Mouse (Mus musculus): ENCODE data around the gene Rpp40. TPM values are rescaled to one million over a fixed set of nuclear protein-coding genes. Genes with fewer than 3 reads are reported as not detected.

The Rpp40 gene
- total and polyA plus RNA-seq, 3 experiments: 44.6 to 77.4 (median 63.5) TPM

GRCm38 (mm10) chr13:35880555-35881046, 25.6 kb downstream of the Rpp40 start:
- no peak for DNase-seq (ENCODE audit: extremely low read depth)
- Histone ChIP-seq H3K27me3 (replicated peaks) (no peaks in the 10 kb centered on the region), H3K27ac (ENCODE audit: insufficient read depth, low read depth) (no peak overlapping the region), H3K4me1 (ENCODE audit: control insufficient read depth in 1 of 2, insufficient read depth in 2 of 2) (peaks cover 15 to 46% of the 10 kb centered on the region in 2 experiments), H3K36me3 (replicated peaks in 1 of 2; ENCODE audit: control insufficient read depth in 1 of 2, insufficient read depth in 1 of 2, low read length in 1 of 2) (no peaks in the 10 kb centered on the region), H3K4me2 (ENCODE audit: insufficient read depth, low read depth, poor library complexity, severe bottlenecking) (no peak overlapping the region), H3K9me3 (replicated peaks; ENCODE audit: low read length) (no peaks in the 10 kb centered on the region), H3K9ac (ENCODE audit: insufficient read depth, low read depth) (no peak overlapping the region), H3K79me2 (replicated peaks; ENCODE audit: control insufficient read depth, extremely low read depth, insufficient read depth, poor library complexity, severe bottlenecking) (no peaks in the 10 kb centered on the region), H3K4me3 (replicated peaks in 1 of 3; ENCODE audit: low read depth in 2 of 3, low read length in 2 of 3, poor library complexity in 1 of 3) (no peak overlapping the region)
- dilution Hi-C loops (cut with MboI; ENCODE audit: extremely low pct_ligation_motif_present, extremely low pct_unique_long_range_greater_than_20kb, low sequenced_read_pairs) (no loop called here), in situ Hi-C loops (cut with MboI; ENCODE audit: low pct_ligation_motif_present, low pct_unique_long_range_greater_than_20kb, low sequenced_read_pairs) (no loop called here)
- TF ChIP-seq NELFE (IDR thresholded peaks at IDR 0.05; ENCODE audit: low read depth, low read length): no peak
- TF ChIP-seq CHD2 (IDR thresholded peaks at IDR 0.05; ENCODE audit: low read length): no peak
- TF ChIP-seq SIN3A (IDR thresholded peaks at IDR 0.05; ENCODE audit: low read length): no peak
- TF ChIP-seq UBTF (IDR thresholded peaks at IDR 0.05; ENCODE audit: low read depth, low read length): no peak
- TF ChIP-seq MYC (IDR thresholded peaks at IDR 0.05; ENCODE audit: low read depth, low read length): no peak
- no peak for TF ChIP-seq IRF4 (IDR thresholded peaks at IDR 0.05; ENCODE audit: low read depth, low read length)

DNA sequence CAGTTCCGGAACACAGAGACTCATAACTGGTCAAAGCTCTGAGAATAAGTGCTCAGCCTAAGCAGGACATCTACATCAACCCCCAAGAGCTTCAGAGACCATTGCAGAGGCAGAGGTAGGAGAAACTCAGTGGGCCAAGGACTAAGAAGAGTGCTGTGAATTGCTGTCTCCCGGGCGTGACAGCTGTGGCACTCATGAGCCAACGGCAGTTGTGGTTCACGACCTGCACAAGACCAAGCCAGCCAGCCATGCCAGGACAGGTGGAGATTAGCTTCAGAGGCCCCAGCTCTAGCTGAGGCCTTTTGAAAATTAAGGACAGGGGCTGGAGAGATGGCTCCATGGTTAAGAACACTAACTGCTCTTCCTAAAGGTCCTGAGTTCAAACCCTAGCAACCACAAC, 26.6 kb downstream of the Rpp40 start:
- H3K4me1 ChIP-seq (ENCODE audit: control insufficient read depth in 1 of 2, insufficient read depth in 2 of 2): peaks cover 15 to 47% of the 10 kb centered on the region in 2 experiments
- dilution Hi-C loops (cut with MboI; ENCODE audit: extremely low pct_ligation_motif_present, extremely low pct_unique_long_range_greater_than_20kb, low sequenced_read_pairs): no loop called here
- no peaks in the 10 kb centered on the region for H3K79me2 ChIP-seq (replicated peaks; ENCODE audit: control insufficient read depth, extremely low read depth, insufficient read depth, poor library complexity, severe bottlenecking)
- no peak overlapping the region for H3K4me2 ChIP-seq (ENCODE audit: insufficient read depth, low read depth, poor library complexity, severe bottlenecking)
- in situ Hi-C loops (cut with MboI; ENCODE audit: low pct_ligation_motif_present, low pct_unique_long_range_greater_than_20kb, low sequenced_read_pairs): loop anchor here (5.0 kb wide), 1 partner anchor 102 kb away; no protein-coding TSS in a partner anchor
- H3K27ac ChIP-seq (ENCODE audit: insufficient read depth, low read depth): no peak overlapping the region
- H3K9me3 ChIP-seq (replicated peaks; ENCODE audit: low read length): no peaks in the 10 kb centered on the region
- no peaks in the 10 kb centered on the region for H3K27me3 ChIP-seq (replicated peaks)
- DNase-seq (ENCODE audit: extremely low read depth): no peak
- no peak overlapping the region for H3K4me3 ChIP-seq (replicated peaks in 1 of 3; ENCODE audit: low read depth in 2 of 3, low read length in 2 of 3, poor library complexity in 1 of 3)
- TF ChIP-seq CTCF (conservative IDR thresholded peaks at IDR 0.05 in 1 of 2, IDR thresholded peaks at IDR 0.05 in 1 of 2; ENCODE audit: low read depth in 2 of 2, low read length in 2 of 2) (0 out of 4 replicates have a peak, but pooled peaks of 1 of the 2 experiments have one; percentile 15), MAX (IDR thresholded peaks at IDR 0.05; ENCODE audit: low read length) (no peak)
- no peaks in the 10 kb centered on the region for H3K36me3 ChIP-seq (replicated peaks in 1 of 2; ENCODE audit: control insufficient read depth in 1 of 2, insufficient read depth in 1 of 2, low read length in 1 of 2)
- H3K9ac ChIP-seq (ENCODE audit: insufficient read depth, low read depth): no peak overlapping the region

DNA sequence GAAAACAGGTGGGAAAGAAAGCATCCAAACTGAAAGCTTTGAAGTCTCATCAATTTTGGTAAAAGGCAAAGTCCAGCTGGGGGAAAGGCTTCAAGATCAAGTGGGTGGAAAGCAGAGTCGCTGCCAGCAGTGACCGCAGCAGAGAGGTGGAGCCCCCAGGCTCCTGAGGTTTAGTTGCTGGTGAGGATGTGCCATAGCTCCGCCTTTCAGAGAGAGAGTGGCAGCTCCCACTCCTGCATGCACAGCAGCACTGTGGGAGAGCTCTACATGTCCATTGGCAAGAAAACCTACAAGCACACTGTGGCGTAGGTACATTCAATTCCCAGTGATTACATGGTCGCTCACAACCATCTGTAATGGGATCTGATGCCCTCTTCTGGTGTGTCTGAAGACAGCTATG, 27.1 kb downstream of the Rpp40 start:
- H3K79me2 ChIP-seq (replicated peaks; ENCODE audit: control insufficient read depth, extremely low read depth, insufficient read depth, poor library complexity, severe bottlenecking): no peaks in the 10 kb centered on the region
- no peak overlapping the region for H3K4me3 ChIP-seq (replicated peaks in 1 of 3; ENCODE audit: low read depth in 2 of 3, low read length in 2 of 3, poor library complexity in 1 of 3)
- H3K4me1 ChIP-seq (ENCODE audit: control insufficient read depth in 1 of 2, insufficient read depth in 2 of 2): peaks cover 15 to 48% of the 10 kb centered on the region in 2 experiments
- DNase-seq (ENCODE audit: extremely low read depth): peak; percentile 56
- peak overlapping the region; percentile 66; the same call in 1 of the 2 replicates for H3K27ac ChIP-seq (ENCODE audit: insufficient read depth, low read depth)
- in situ Hi-C loops (cut with MboI; ENCODE audit: low pct_ligation_motif_present, low pct_unique_long_range_greater_than_20kb, low sequenced_read_pairs): loop anchor here (5.0 kb wide), 1 partner anchor 102 kb away; no protein-coding TSS in a partner anchor
- no peaks in the 10 kb centered on the region for H3K27me3 ChIP-seq (replicated peaks)
- peak overlapping the region; percentile 64; the same call in 1 of the 2 replicates for H3K4me2 ChIP-seq (ENCODE audit: insufficient read depth, low read depth, poor library complexity, severe bottlenecking)
- no peak overlapping the region for H3K9ac ChIP-seq (ENCODE audit: insufficient read depth, low read depth)
- dilution Hi-C loops (cut with MboI; ENCODE audit: extremely low pct_ligation_motif_present, extremely low pct_unique_long_range_greater_than_20kb, low sequenced_read_pairs): no loop called here
- peaks cover 0 to 2% of the 10 kb centered on the region in 2 experiments for H3K36me3 ChIP-seq (replicated peaks in 1 of 2; ENCODE audit: control insufficient read depth in 1 of 2, insufficient read depth in 1 of 2, low read length in 1 of 2)
- no peaks in the 10 kb centered on the region for H3K9me3 ChIP-seq (replicated peaks; ENCODE audit: low read length)
- TF ChIP-seq BHLHE40 (IDR thresholded peaks at IDR 0.05; ENCODE audit: low read depth, low read length): no peak
- no peak for TF ChIP-seq GABPA (IDR thresholded peaks at IDR 0.05; ENCODE audit: insufficient replicate concordance, low read depth, low read length)
- no peak for TF ChIP-seq UBTF (IDR thresholded peaks at IDR 0.05; ENCODE audit: low read depth, low read length)
- TF ChIP-seq POLR2A (IDR thresholded peaks at IDR 0.05; ENCODE audit: low read depth, low read length): no peak
- TF ChIP-seq E2F4 (IDR thresholded peaks at IDR 0.05; ENCODE audit: insufficient replicate concordance, low read depth, low read length): no peak
- TF ChIP-seq JUND (conservative IDR thresholded peaks at IDR 0.05; ENCODE audit: low read depth, low read length): no peak
- TF ChIP-seq RCOR1 (conservative IDR thresholded peaks at IDR 0.05; ENCODE audit: low read depth, low read length): no peak
- no peak for TF ChIP-seq KAT2A (IDR thresholded peaks at IDR 0.05; ENCODE audit: insufficient replicate concordance, low read length)
- TF ChIP-seq CHD1 (IDR thresholded peaks at IDR 0.05; ENCODE audit: low read depth, low read length): no peak
- TF ChIP-seq MXI1 (IDR thresholded peaks at IDR 0.05; ENCODE audit: low read depth, low read length): no peak
- no peak for TF ChIP-seq CHD2 (IDR thresholded peaks at IDR 0.05; ENCODE audit: low read length)
- TF ChIP-seq EP300 (IDR thresholded peaks at IDR 0.05; ENCODE audit: low read length): 0 out of 2 replicates have a peak, but pooled peaks have one; percentile 14
- TF ChIP-seq ETS1 (conservative IDR thresholded peaks at IDR 0.05; ENCODE audit: low read depth, low read length): no peak
- no peak for TF ChIP-seq HCFC1 (IDR thresholded peaks at IDR 0.05; ENCODE audit: low read depth, low read length)
- TF ChIP-seq MAZ (IDR thresholded peaks at IDR 0.05; ENCODE audit: low read depth, low read length): no peak
- no peak for TF ChIP-seq IRF4 (IDR thresholded peaks at IDR 0.05; ENCODE audit: low read depth, low read length)
- no peak for TF ChIP-seq NRF1 (IDR thresholded peaks at IDR 0.05; ENCODE audit: low read depth, low read length)
- no peak for TF ChIP-seq PAX5 (IDR thresholded peaks at IDR 0.05; ENCODE audit: low read length)
- TF ChIP-seq ZKSCAN1 (IDR thresholded peaks at IDR 0.05; ENCODE audit: borderline replicate concordance, low read depth, low read length): no peak
- no peak for TF ChIP-seq NELFE (IDR thresholded peaks at IDR 0.05; ENCODE audit: low read depth, low read length)
- no peak for TF ChIP-seq USF1 (IDR thresholded peaks at IDR 0.05; ENCODE audit: low read depth, low read length)
- peak in 1 of 2 experiments; percentile 32; a peak in 1 of 4 replicates for TF ChIP-seq CTCF (conservative IDR thresholded peaks at IDR 0.05 in 1 of 2, IDR thresholded peaks at IDR 0.05 in 1 of 2; ENCODE audit: low read depth in 2 of 2, low read length in 2 of 2)
- TF ChIP-seq MYC (IDR thresholded peaks at IDR 0.05; ENCODE audit: low read depth, low read length): no peak
